ENCODE assay signal across 8 mouse cellular contexts in the genomic region with DNA sequence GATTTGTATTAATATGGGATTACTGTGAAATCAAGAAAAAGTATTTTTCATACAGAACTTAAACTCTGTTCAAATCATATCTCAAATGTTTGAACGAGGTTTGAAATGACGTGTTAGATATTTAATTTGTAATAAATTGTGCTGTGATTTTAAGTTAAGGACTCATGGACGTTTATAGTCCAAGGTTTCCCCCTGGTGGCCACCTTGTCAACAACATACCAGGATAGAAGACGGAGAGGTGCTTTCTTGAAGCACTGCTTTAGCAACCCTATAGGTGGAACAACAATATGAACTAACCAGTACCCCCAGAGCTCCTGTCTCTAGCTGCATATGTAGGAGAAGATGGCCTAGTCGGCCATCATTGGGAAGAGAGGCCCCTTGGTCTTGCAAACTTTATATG.
DNase-seq lines count a peak whose midpoint lies in the region; ATAC-seq and TF ChIP-seq lines count a peak whose summit lies in the region.
"Not testable (repeated sequence)": the region's sequence is repeated elsewhere in the genome, so short reads cannot be mapped to it uniquely, and the experiment has no call there.

No protein-coding gene starts in this region.

- H3K27me3 ChIP-seq in cerebellum, adult 2 months (ENCODE audit: control insufficient read depth, insufficient read depth, low read length); forebrain, embryonic 15.5 days; limb, embryonic 11.5 days (ENCODE audit: control insufficient read depth, insufficient read depth, low read length); midbrain, embryonic 15.5 days (replicated peaks); stomach, embryonic 14.5 days (ENCODE audit: control insufficient read depth, insufficient read depth, low read length): not testable (repeated sequence)

- H3K4me1 ChIP-seq in cerebellum, adult 2 months (ENCODE audit: control insufficient read depth, insufficient read depth, low read length); forebrain, embryonic 15.5 days; limb, embryonic 11.5 days (ENCODE audit: control insufficient read depth, insufficient read depth, low read length); midbrain, embryonic 15.5 days; stomach, embryonic 14.5 days (ENCODE audit: control insufficient read depth, insufficient read depth, low read length): not testable (repeated sequence)

- peak; percentile 7; the same call in 1 of the 2 replicates for TF ChIP-seq CTCF in cerebellum, adult 2 months (IDR thresholded peaks at IDR 0.05; ENCODE audit: borderline replicate concordance, insufficient read depth, low read depth, low read length)

- not testable (repeated sequence) for H3K4me3 ChIP-seq in cerebellum, adult 2 months (replicated peaks; ENCODE audit: insufficient read depth, low read depth, low read length); forebrain, embryonic 15.5 days; limb, embryonic 11.5 days (ENCODE audit: low read depth, low read length); midbrain, embryonic 15.5 days; stomach, embryonic 14.5 days (ENCODE audit: low read depth, low read length)

- intact Hi-C loops in heart, postnatal 10 days (cut with DNase I), result loop anchor here (1.0 to 5.0 kb wide), 4 partner anchors 225 to 829 kb away; no protein-coding TSS in a partner anchor

- TF ChIP-seq POLR2A in cerebellum, adult 2 months (IDR thresholded peaks at IDR 0.05; ENCODE audit: borderline replicate concordance, insufficient read depth, low read length), result not testable (repeated sequence)

- H3K9ac ChIP-seq in forebrain, embryonic 15.5 days (replicated peaks); limb, embryonic 11.5 days (ENCODE audit: low read length); midbrain, embryonic 15.5 days; stomach, embryonic 14.5 days (replicated peaks; ENCODE audit: low read depth, low read length): not testable (repeated sequence)

- H3K27ac ChIP-seq in cerebellum, adult 2 months (ENCODE audit: insufficient read depth, low read length); forebrain, embryonic 15.5 days (replicated peaks); limb, embryonic 11.5 days (replicated peaks; ENCODE audit: low read depth, low read length); midbrain, embryonic 15.5 days; stomach, embryonic 14.5 days (ENCODE audit: low read length): not testable (repeated sequence)

- DNase-seq in Muller cell, postnatal 12 days (ENCODE audit: inconsistent ontology term), result peak; percentile 64
- DNase-seq in cerebellum, adult 2 months, result peak; percentile 28 to 46
- peak; percentile 77 to 88 for DNase-seq in heart, postnatal 10 days
- DNase-seq in kidney, postnatal 10 days, result peak; percentile 93
- peak; percentile 85 for DNase-seq in limb, embryonic 11.5 days (ENCODE audit: low spot score)

- ATAC-seq in forebrain, embryonic 15.5 days (replicated peaks), result peak; percentile 84
- not testable (repeated sequence) for ATAC-seq in limb, embryonic 11.5 days (ENCODE audit: insufficient number of reproducible peaks, low FRiP score, low TSS enrichment, low read depth)
- ATAC-seq in midbrain, embryonic 15.5 days (replicated peaks), result peak; percentile 90
- peak; percentile 76; the same call in 1 of the 2 replicates for ATAC-seq in stomach, embryonic 14.5 days (ENCODE audit: insufficient number of reproducible peaks, insufficient read depth, low FRiP score, low read depth)

- 8% methylated on average over 5 of the region's 5 CpGs for WGBS in cerebellum, adult 2 months
- 10% methylated on average over 5 of the region's 5 CpGs for WGBS in forebrain, embryonic 15.5 days
- 16% methylated on average over 5 of the region's 5 CpGs for WGBS in limb, embryonic 11.5 days
- 11% methylated on average over 5 of the region's 5 CpGs for WGBS in midbrain, embryonic 15.5 days
- WGBS in stomach, embryonic 14.5 days, result 7% methylated on average over 5 of the region's 5 CpGs

- H3K9me3 ChIP-seq in forebrain, embryonic 15.5 days; limb, embryonic 11.5 days (ENCODE audit: control insufficient read depth, low read length); midbrain, embryonic 15.5 days; stomach, embryonic 14.5 days (ENCODE audit: control insufficient read depth, low read depth, low read length): not testable (repeated sequence)

- H3K4me2 ChIP-seq in forebrain, embryonic 15.5 days (replicated peaks); limb, embryonic 11.5 days (ENCODE audit: low read depth, severe bottlenecking); midbrain, embryonic 15.5 days; stomach, embryonic 14.5 days (replicated peaks; ENCODE audit: low read depth, low read length): not testable (repeated sequence)

- not testable (repeated sequence) for H3K36me3 ChIP-seq in forebrain, embryonic 15.5 days; limb, embryonic 11.5 days (ENCODE audit: control insufficient read depth, insufficient read depth, low read length); midbrain, embryonic 15.5 days (replicated peaks); stomach, embryonic 14.5 days (ENCODE audit: control insufficient read depth, insufficient read depth, low read length)

Comparison
In these comparisons a context has a peak if more than half of its experiments do, and no peak if none do; other contexts are left out.
1. DNase-seq: peak in every context shown above with its lines; median percentile 93 in kidney, postnatal 10 days; 85 in limb, embryonic 11.5 days; 82 in heart, postnatal 10 days; 64 in Muller cell, postnatal 12 days; 37 in cerebellum, adult 2 months.